Mouse (Mus musculus): ENCODE measurements around the gene Gm10322.
A peak's percentile ranks its signal among the peaks of the same experiment; 100 is the strongest.

Gm10322 gene

DNA sequence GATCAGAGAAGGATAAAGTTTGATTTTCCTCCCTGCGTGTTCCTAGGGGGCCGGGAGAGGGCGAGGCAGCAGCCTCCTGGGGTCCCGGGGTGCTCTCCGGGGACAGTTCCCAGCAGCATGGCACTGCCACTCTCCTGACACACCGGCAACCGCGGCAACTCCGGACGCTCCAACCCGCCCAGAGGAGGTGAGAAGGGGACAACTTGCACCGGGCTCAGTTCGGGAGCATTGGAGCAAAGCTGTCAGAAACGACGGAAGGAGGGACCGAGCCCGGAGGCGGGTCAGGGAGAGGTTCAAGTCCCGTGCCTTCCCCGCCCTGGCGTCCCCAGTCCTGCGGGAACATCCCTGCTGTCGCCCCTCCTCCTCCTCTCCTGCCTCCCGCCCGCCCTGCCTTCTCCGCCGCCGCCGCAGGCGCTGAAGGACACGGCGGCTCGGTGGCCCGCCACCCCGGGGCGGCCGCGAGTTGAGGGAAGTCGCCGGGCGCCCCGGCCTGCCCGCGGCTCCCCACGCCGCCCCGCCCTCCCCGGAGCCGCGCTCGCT, at the start of gene Gm10322:
TSS of gene Gm10322 (plus strand) at position 83 of the 540 bp plus-strand sequence.
- DNase-seq (ENCODE audit: low spot score in 2 of 2): peak in 1 of 2 experiments; percentile 71

- no peak for DNase-seq (ENCODE audit: low spot score in 2 of 2)
These were observed 48.9 kb upstream of the Gm10322 start for GRCm38 (mm10) chr10:59566968-59567367.

DNA sequence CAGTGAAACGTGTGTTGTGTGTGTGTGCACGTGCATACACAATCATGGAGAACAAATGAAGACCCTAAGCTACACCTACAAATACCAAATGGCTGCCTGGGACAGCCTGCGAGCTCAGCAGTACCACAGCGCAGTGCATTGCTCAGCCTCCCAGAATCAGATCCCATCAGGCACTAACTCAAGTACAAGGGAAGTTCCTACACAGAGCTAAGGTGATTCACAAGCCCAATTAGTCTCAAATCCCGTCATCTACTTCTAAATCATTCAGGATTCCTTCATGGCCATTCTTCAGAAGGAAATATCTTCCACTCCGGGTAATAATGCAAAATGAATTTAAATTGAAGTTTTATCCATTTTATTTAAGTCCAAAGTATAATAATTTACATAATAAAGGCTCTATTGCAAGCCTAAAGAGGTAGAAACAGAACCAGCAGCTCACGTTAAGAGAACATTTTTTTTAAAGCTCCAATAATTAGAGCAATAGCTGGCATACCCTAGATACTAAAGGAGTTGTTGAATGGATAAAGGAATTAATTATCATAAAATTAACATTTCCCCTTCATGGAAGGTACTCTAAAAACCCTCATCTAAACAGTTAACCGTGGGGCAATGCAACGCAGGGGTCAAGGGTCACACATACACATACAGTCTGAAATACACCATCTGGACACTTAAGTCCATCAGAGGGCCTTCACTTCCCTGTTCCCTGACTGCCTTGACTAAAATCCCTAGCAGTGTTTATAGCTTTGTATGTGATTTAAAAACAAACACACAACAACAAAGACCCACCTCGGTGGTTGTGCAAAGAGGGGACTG, 47.0 kb upstream of the Gm10322 start:
- DNase-seq (ENCODE audit: low spot score in 2 of 2): no peak

DNA sequence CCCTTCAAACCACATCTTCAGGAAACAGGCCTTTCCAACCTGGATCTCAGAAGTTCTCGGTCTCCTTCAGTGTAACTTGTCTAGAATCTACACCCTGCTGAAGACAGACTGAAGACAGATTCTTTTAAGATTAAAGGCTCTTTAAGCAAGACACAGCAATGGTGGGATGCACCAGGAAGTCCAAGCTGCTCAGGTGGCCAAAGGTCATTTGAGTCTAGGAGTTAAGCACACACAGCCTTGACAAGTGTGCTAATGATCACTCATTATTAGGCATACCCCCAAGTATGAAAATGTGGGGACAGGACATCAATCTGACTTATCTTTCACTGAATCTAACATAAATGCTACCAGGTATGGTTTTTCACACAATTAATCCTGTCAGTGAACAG, 46.4 kb upstream of the Gm10322 start:
- no peak for DNase-seq (ENCODE audit: low spot score in 2 of 2)

DNA sequence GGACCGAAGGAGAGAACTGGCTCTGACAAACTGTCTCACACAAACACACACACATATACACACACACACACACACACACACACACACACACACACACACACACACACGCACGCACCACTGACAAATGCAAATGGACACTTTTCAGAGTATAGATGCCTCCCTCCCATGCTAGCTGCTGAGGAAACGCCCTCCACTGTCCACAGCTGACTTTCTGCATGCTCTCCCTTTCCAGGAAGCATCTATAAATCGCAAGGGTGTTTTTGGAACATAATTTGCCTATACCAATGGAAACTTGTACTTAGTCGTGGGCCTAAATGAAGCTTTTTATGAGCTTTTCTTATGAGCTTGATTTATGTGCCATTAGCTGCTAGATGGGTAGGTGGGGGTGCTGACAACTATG, 45.5 kb upstream of the Gm10322 start:
- no peak for DNase-seq (ENCODE audit: low spot score in 2 of 2)

DNA sequence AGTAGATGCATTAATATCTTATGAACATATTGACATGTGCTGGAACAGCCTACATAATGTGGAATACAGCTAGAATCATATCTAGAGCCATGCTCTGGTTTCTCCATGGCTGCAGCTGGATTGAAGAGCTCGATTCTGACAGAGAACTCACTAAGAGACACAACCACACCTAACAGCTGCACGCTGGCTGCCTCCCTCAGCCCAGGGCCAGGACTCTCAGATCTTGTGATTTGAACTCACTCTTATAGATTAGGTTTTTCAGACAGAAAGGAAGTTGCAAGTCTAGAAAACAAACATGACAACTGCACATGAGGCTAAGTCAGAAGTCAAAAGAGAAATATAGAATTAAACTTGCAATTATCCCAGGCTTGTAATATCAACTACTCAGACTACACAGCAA, 45.1 kb upstream of the Gm10322 start:
- no peak for DNase-seq (ENCODE audit: low spot score in 2 of 2)

DNA sequence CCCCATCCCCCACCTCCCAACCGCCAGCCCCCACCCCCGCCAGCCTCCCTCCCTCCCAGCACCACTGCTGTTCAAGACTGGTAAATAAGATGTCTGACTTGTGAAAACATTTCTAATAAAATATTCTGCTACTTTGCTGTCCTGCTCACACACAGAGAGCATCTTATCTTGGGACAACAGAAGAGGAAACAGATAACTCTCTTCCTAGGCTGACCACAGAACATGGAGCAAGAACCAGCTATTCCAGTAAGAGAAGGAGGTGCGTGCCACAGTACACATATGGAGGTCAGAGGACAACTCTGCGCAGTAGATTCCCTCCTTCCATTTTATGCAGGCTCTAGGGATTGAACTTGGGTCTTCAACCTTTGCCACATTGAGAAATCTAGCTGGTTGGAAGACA, 44.6 kb upstream of the Gm10322 start:
- no peak for DNase-seq (ENCODE audit: low spot score in 2 of 2)

DNA sequence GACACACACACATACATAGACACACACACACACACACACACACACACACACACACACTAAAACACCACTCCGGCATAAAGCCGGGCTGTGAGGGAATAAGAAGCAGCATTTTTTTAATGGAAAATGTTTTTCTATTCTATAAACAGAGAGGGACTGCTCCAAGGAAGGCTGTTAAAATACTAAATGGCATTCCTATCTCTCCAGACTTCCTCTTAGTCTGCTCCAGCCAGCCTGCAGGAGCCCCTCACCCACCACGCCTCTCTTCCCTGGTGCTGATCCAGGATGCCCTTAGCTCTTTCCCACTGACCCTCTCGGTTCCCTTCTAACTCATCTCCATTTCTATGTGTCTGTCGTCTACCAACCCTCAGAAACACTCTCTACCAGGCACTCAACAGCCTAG, 43.9 kb upstream of the Gm10322 start:
- DNase-seq (ENCODE audit: low spot score in 2 of 2): no peak

DNA sequence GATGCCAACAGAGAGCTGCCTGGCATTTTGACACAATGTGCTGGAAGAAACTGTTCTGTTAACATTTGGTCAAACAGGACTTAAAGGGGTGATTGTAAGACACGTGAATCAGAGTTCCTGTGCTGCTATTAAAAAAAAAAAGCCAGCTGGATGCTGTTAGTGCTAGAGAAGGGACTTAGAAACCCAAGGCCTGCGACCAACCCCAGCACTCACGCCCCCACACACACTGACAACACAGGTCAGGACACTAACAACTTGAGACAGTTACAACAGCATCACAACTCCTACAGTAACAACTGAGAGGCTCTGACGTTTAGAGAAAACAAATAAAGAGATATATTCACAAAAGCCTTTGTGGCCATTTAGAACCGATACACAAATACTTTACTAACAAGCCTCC, 39.6 kb upstream of the Gm10322 start:
- DNase-seq (ENCODE audit: low spot score in 2 of 2): no peak

DNA sequence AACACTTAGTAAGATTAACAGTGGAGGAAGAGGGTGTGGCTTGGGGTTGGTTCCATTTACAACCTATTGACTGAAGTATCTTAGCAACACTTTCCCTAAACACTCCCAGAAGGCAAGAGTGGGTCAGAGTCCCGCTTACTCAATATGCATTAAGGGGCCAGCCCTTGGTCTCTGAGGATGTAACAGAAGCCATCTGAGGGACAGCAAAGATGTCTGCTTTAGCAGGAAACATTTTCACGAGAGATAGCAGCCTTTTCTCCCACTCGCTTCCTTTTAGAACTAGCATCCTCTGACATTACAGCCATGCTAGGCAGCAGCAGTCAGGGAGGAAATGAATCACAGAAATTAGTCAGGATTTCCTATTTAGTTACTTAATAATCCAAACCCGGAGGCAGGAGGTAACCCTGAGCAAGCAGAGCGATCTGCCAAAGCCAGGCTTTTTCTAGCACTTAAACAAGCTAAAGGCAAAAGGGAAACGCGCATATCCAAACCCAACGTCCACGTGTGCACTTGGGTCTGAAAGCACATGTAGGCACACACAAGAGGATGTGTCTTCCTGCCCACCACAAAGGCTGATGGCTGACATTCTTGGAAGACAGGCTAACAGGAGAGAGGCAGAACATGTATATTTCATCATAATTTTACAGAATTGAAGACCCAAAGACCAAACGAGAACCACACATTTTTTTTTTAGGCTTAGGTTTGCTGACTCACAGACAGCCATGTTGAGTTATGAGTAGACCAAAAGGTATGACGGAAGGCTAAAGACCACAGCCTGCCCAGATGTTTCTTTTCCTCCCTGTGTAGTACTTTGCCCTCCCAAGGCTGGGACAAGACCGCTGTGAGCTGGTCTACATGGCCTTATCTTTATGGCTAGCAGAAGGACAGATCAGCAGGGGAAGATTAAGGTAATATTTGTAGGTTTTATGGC, 37.7 kb upstream of the Gm10322 start:
- DNase-seq (ENCODE audit: low spot score in 2 of 2): peak; percentile 75 to 83

GRCm38 (mm10) chr10:59579645-59580044, 36.2 kb upstream of the Gm10322 start:
- no peak for DNase-seq (ENCODE audit: low spot score in 2 of 2)

GRCm38 (mm10) chr10:59580593-59581149, 35.2 kb upstream of the Gm10322 start:
- DNase-seq (ENCODE audit: low spot score in 2 of 2): no peak

GRCm38 (mm10) chr10:59581826-59582543, 33.9 kb upstream of the Gm10322 start:
- DNase-seq (ENCODE audit: low spot score in 2 of 2): no peak

GRCm38 (mm10) chr10:59585621-59586020, 30.2 kb upstream of the Gm10322 start:
- no peak for DNase-seq (ENCODE audit: low spot score in 2 of 2)

DNA sequence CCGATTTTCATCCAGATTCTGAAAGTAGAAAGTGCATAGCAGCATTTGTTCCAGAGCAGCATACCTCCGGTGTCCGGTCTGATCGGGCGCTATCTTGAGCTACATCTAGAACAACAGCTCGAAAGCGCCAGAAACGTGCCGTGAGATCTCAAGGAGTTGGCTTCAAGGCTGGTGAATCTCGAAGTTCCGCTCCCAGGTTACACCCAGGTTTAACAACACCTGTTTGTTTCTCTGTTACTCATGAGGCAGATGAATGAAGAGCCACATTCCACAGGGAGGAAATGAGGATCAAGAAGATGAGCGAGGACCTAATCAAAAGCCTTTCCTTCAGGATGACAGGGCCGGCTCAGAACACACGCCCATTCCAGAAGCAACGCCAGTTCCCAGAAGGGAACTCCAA, 29.0 kb upstream of the Gm10322 start:
- DNase-seq (ENCODE audit: low spot score in 2 of 2): no peak

DNA sequence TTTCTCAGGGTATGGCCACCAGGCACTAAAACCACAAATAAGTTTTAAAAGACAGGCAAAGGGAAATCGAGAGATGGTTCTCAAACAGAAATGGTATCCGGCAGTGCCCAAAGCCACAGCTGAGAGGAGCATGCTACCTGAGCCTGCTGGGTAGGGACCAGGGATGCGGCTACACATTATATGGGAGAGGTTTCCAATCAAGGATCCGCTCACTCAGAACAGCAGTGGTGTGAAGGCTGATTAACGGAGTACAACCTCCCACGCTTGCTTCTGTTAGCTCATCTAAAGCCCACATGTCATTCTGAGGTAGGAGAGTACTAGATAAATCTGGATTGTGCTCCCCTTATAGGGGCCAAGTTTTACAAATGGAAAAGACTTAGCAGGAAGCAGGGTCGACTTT, 27.7 kb upstream of the Gm10322 start:
- DNase-seq (ENCODE audit: low spot score in 2 of 2): no peak

DNA sequence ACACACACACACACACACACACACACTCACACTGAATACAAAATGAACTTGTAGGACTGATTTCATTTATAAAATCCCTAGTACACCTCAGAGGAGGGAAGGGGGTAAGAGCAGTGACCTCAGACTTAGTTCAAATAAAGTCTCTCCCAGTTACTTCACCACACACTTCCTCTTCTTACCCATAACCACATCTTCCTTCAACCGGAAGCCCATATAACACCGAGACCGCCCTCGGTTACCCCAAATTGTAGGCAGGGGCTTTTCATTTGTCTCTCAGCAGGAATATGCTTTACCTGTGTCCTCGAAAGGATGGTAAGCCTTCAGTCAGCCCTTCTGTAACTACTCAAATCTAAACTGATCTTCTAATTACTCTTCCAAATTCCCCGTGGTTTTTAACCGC, 26.4 kb upstream of the Gm10322 start:
- no peak for DNase-seq (ENCODE audit: low spot score in 2 of 2)

DNA sequence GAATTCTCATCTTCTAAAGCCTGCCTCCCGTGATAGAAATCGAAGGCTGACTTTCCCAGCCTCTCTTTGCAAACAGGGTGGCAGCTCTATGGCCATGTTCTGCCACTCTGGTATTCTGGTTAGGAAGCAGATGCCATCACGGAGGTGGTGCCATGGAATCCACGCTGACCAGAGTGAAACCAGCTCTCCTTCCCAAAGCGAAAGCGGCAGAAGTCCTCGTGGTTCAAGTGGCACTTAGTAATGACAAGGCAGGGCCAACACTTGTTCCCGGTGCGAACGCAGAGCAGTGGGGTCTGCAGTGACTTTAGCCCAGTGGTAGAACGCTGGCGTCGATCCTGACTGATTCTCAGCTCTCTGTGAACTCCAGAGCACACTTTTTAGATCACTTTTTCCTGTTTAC, 26.0 kb upstream of the Gm10322 start:
- DNase-seq (ENCODE audit: low spot score in 2 of 2): no peak

DNA sequence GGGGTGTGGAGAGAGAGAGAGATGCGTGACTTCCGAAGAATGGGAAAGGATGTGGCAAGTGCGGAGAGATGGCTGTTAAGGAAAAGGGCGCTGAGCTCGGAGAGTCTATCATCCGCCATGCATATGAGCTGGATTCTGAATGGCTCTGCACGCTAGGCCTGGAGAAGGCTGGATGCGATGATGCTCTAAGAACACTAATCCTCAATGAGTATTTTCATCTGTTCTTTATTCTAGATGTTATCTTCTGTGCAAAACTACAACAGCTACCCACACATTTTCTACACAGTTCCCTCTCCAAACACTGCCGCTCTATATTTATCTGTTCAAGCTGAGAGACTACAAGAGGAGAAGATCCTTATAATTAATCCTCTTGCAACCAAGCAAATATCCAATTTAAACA, 25.3 kb upstream of the Gm10322 start:
- no peak for DNase-seq (ENCODE audit: low spot score in 2 of 2)

DNA sequence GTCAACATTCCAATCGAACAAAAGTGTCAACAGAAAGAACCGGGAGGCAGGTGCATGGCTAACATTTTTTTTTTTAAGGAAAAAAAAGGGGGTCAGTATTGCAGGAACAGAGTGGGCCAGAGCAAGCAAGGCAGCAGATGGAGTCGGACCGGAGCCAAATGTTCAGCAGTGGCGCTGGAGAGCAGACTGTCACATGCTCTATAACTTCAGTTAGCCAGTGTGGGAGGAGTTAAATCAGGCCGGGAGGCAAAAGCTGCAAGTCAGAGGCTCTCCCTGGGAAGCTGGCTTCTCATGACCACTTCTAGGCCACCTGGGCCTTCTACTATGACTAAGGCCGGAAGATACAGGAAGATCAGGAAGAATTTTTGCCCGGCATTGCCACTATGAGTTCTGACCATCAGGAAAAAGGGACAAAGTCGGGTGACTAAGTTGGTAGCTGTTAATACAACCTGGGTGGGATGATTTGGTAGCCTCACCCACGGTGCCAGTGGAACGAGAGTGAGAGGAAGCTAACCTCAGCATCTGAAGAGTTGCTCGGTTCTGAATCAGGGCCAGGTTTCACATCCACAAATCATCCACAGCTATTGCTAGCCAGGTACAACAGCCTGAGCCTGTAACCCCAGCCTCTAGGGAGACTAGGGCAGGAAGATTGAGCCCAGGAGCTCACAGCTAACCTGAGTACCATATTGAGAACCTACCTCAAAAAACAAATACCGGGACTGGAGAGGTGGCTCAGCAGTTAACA, 21.9 kb upstream of the Gm10322 start:
- DNase-seq (ENCODE audit: low spot score in 2 of 2): peak; percentile 23 to 38

DNA sequence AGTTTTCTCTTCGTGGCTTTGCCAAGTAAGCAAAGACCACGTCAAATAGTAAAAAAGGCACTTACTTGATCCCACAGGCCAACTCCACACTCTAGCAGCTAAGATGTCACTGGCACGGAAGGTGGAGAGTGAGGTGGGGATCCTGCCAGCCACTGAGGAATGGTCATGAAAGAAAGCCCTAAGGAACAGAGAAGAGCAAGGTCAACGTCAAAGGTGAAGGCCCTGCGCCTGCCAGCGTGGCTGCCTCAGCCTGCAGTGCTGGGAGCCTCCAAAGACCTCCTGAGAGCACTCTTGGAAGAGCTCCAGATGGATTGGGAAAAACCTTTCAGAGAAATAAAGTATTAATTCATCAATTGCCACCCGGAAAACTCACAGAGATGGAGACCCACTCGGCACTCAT, 15.3 kb upstream of the Gm10322 start:
- no peak for DNase-seq (ENCODE audit: low spot score in 2 of 2)
